Mouse (Mus musculus) left cerebral cortex, postnatal 14 days (tissue): ENCODE results near the gene Herpud2. TPM values are rescaled to one million over a fixed set of nuclear protein-coding genes. Genes with fewer than 3 reads are reported as not detected.
"Not testable (repeated sequence)": the region's sequence is repeated elsewhere in the genome, so short reads cannot be mapped to it uniquely, and the experiment has no call there.

Experiments used
- DNase-seq, 2 experiments: peaks; one replicate each; pipeline ENCODE4 v3.0.0; 2021 to 2022; ENCODE audit warnings: low spot score in 2 of 2, mixed read lengths in 1 of 2
- intact Hi-C: fragments of 180-260 bp; cut with DNase I; formaldehyde crosslinking; loops from one replicate; pipeline ENCODE4 v1.15.1; 2025
- total RNA-seq, 2 experiments: library from RNA; stranded (reverse); gene quantifications; 2 replicates each; pipeline ENCODE4 v1.2.3; 2021

The Herpud2 gene
- total RNA-seq, 2 experiments from 2014 or later: 52.6 to 55.4 TPM

DNA sequence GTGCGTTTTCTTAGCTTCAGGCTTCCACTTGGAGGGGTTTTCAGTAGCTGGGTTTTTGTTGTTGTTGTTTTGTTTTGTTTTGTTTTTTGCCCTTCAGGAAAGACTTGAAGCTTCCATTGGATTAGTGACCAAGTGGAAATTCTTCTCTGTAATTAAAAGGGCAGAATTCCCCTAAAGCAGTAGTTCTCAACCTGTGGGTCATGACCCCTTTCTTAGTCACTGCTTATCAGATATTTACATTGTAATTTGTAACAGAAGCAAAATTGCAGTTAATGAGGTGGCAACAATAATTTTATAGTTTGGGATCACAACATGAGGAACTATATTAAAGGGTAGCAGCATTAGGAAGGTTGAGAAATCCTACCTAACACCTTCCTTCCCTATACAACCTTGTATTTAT lies 837 bp upstream of the Herpud2 start:
- intact Hi-C loops: loop anchor here (5.0 kb wide), 1 partner anchor 440 kb away; no protein-coding TSS in a partner anchor
- no peak for DNase-seq

DNA sequence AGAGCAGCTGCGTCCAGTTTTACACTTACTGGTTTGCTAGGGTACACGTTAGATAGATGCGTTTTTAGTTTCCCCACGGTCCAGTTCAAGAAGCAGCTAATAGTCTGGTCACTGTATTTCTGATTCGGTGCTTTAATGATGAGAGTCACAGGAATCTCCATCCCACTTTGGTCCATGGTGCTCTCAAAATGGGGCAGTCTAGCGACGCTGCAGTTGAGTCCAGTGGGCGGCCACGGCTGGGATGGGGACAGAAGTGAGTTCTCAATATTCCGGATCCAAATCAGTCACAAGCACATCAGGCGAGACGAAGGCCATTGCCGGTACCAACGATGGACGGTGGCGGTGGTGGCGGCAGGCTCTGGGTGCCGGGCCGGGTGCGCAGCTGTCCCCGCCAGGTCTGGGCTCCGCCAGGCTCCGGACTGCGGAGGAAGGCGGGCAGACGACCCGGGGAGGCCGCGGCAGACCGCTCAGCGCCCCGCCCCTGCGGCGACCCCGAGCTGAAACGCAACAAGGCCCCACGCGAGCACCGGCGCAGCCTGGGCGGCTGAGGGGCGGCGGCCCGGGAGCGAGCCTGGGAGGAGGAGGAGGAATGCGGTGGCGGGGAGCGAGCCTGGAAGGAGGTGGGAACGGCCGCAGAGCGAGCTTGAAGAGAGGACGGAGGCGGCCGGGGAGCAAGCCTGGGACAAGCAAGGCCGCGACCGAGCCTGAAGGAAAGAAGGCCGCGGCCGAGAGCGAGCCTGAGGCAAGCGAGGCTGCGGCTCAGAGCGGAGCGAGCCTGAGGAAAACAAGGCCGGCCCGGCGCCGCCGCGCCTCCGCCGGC lies 619 bp downstream of the Herpud2 start:
- intact Hi-C loops: loop anchor here (5.0 kb wide), 1 partner anchor 441 kb away; no protein-coding TSS in a partner anchor

DNA sequence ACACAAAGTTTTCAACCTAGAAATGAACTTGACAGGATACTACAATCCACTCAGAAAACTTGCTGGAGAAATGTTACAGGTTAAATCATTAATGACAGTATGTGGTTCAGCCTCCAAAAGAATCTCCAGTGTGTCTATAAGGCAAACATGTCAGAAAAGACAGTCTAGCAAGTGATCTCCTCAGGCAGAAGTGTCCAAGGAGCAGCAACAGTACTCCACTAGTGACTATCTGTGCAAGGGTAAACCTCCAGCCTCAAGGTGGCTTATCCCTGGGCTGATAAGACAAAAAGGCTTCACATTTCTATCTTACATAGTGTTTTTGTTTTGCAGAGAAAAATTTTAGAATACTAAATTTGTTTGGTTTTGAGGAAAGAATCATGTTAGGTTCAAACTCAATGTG lies 2.9 kb downstream of the Herpud2 start:
- no peak for DNase-seq
- intact Hi-C loops: no loop called here

More for the DNA sequence above, 619 bp downstream of the Herpud2 start:
- DNase-seq: peak; percentile 18 to 58

DNA sequence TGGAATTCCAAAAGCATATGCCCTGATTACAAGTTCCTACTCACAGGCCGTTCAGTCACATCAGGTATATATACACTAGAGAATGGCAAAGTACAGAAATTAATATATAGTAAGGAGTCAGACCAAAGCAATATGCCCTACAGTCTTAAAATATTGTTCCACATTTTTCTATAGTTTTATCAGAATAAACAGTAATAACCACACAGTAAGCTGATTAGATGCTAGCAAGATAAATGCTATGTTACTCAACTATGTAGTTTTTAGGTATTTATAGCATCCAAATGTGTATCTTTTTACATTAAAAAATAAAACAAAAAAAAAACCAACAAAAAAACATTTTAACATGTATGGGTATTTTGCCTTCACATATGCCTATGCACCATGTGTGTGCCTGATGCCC lies 5.7 kb downstream of the Herpud2 start:
- DNase-seq: no peak
- intact Hi-C loops: no loop called here

DNA sequence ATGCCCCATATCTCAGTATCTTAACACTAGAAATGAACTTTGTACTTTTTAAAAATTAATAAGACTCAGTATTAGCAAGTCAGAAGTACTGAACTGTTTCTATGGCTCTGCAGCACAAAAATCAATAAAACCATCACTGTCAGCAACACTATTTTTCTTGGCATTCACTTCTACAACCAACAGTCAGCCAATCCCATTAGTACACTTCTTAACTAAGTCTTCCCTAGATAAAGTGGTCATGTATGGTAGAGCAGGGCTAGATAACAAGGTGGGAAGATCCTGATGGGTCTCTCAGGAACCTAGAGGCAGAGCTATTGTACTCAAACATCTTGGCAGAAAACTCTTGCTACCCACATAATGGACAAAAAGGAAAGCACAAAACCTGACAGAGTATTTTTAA lies 7.7 kb downstream of the Herpud2 start:
- no peak for DNase-seq
- intact Hi-C loops: no loop called here

DNA sequence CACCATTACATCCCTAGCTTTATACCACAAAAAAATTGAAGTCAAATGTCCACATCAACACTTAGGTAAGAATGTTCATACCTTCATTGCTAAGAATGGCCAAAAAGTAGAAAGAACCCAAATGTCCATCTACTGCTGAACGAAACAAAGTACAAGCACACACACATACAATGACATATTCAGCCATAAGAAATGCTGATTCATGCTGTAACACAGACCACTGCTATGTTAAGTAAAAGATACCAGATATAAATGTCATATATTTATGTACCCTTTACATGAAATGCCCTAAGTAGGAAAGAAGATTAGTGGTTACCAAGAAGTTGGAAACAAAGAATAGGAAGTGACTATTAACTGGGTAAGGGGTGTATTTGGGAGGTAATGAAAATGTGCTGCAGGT lies 8.6 kb downstream of the Herpud2 start:
- intact Hi-C loops: no loop called here
- DNase-seq: no peak

DNA sequence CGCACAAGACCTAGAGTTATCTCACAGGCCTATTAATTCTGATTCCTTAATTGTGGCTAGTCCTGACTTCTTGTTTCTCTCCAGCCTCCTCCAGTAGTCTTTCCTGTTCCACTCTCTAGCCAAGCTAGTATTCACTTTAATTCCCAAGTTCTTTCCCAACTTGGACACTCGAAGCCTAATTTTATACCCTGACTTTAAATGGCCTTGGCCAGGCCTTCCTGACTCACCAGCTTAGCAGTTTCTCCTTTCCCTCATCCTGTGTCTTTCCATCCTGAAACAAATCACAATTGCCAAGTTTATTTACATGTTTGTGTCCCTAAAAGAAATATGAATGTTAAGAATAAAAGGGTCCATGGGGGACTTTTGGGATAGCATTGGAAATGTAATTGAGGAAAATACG lies 9.6 kb downstream of the Herpud2 start:
- intact Hi-C loops: no loop called here
- DNase-seq: no peak

DNA sequence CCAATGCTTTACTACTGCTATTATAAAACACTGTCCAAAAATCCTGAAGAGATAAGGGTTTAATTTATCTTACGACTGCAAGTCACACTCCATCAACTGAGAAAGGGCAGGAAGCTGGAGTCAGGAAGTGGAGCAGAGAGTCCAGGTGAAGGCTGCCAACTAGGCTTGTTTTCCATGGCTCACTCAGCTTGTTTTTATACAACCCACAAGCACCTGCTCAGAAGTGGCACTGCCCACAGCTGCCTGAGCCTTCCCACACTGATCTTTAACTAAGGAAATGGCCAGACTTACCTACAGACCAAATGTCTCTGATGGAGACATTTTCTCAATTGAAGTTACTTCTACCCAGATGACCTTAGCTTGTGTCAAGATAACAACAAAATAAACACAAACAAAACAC lies 11.3 kb downstream of the Herpud2 start:
- intact Hi-C loops: no loop called here
- no peak for DNase-seq

DNA sequence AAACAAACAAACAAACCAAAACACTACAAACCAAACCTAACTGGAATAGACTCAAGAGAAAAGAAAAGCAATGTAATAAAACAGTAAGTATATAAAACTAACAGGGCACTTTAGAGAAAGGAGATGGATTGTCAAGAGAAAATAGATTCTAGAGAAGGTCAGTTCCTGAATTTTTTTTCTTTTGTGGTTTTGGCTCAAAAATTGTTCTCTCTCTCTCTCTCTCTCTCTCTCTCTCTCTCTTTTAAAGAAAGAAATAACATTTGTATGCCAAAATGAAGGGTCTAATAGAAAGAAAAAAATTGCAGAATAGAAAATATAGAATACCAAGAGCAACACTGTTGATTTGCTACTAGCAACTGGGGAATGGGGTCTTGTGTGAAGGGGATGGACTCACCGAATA lies 12.7 kb downstream of the Herpud2 start:
- DNase-seq: no peak
- intact Hi-C loops: no loop called here

DNA sequence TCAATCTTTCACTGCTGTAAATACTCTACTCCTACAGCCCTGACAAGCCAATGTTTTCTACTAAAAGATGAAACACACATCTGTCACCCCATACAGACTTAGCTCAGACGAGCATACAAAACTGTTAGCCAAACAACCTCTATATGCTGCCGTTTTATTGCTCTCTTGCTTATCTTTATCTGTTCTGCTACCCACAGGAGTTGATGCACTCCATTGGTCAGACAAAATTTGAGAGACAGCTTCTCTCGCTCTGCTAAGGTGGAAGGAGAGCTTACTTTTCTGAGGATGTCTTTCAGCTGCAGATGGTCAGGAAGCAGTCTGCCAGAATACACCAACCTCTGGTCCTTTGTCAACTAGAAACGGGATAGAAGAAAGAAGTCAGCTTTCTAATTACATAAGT lies 18.7 kb downstream of the Herpud2 start:
- intact Hi-C loops: no loop called here
- no peak for DNase-seq

DNA sequence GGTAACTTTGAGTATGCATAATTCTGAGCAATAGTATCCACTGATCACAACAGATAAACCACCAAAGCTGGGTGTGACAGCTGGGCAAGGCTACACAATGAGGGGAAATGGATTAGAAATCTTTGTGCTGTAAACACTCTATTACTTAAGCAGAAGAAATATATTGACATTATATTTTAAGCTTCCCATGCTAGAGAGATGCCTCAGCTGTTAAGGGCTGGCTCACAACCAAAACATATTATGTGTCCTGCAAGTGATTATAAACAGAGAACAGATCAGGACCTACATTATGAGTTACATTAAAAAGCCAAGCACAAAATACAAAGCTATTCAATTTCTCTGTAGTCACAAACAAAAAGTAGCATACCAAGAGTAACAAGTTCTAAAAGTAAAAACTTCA lies 19.4 kb downstream of the Herpud2 start:
- intact Hi-C loops: no loop called here
- no peak for DNase-seq

DNA sequence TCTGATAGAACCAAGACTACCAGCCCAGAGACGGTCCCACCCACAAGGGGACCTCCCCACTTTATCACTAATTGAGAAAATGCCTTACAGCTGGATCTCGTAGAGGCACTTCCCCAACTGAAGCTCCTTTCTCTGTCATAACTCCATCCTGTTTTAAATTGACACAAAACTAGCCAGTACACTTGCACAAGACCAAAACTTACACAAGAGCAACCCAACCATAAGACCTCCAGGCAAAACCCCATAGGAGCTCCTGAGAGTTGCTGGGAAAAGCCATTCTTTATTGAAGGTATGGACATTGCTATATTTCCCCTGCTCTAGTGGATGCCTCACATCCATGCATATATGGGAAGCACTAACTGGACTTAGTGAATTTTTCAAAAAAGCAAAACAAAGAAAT lies 27.6 kb downstream of the Herpud2 start:
- intact Hi-C loops: no loop called here
- DNase-seq: no peak

DNA sequence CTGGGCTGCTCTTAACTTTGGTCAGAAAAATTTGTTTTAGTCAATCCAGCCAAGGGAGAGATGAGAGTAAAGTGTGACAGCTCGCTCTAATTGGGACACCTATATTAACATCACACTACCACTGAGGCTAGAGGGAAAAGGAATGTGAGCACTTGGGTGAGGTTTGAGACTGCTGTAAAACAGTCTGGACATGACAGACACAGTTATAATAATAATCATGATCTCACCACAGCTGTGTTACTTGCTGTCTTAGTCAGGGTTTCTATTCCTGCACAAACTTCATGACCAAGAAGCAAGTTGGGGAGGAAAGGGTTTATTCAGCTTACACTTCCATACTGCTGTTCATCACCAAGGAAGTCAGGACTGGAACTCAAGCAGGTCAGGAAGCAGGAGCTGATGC lies 28.0 kb downstream of the Herpud2 start:
- intact Hi-C loops, DNase-seq: not testable (repeated sequence)

DNA sequence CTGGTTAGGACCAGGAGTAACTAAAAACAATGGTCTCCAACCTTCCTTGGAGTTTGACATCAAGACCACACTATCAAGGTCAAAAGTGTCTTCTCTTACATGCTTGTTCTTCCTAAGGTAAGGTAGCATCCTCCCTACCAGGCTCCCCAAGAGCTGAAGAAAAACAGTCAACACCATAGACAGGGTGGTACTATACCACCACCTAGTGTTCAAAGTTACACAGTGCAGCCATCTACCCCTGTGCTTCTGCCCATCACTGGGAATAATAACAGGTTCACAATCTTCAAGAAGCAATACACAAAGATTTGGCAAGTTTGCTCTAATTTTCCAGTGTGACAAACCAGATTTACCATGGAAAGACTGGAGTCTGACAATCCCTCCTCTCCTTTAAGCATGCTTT lies 47.0 kb downstream of the Herpud2 start:
- peak; percentile 43 to 73 for DNase-seq
- intact Hi-C loops: loop anchor here (5.0 kb wide), 2 partner anchors 62 to 397 kb away; no protein-coding TSS in a partner anchor

DNA sequence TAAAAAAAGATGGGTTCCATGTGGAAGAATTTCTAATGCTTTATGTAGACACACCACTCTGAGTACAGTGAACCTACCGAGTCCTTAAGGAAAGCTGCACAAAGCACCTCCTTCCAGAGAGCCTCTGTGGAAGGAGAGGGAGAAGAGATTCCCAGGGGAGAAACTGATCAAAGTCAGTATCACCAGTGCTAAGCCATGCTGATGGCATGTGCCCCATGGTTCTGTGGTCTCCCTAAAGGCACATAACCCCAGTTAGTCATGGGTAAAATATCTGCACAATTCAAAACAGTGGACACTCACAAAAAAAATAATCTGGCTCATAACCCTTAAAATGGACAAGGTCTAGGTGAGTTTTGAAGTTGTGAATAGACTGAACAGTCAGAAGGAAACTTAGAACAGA lies 48.7 kb downstream of the Herpud2 start:
- intact Hi-C loops: loop anchor here (5.0 kb wide), 2 partner anchors 61 to 396 kb away; no protein-coding TSS in a partner anchor
- no peak for DNase-seq

DNA sequence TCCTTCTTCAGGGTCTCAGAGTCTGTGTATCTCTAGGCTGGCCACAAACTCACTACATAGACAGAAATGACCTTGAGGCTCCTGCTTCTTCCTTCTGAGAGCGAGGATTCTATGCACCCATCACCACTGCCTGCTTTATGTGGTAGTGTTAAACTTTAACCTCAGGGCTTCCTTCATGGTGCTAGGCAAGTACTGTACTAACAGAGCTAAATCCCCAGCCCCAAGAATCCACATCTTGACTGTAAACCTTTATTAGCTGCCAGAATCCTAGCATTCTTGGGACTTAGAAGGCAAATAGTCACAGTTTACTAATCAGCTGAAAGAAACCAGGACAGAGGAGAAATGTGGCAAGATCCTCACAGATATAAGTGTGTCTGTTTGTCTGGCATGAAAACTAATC lies 60.8 kb downstream of the Herpud2 start:
- DNase-seq: no peak
- intact Hi-C loops: no loop called here

DNA sequence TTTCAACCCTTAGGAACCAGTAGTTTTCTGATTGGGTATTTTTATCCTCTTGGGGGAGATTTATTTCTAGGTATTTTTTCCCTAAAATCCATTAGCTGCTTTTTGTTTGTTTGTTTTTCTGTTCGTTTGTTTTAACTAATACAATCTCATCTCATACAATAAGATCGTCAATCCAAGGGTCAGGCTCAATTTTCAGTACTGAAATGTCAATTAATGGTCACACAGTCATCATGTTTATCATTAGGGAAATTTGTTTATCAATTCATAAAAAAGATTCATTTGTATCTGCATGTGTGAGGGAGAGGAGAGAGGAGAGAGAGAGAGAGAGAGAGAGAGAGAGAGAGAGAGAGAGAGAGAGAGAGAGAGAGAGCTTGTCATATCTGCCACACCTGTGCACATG lies 62.5 kb downstream of the Herpud2 start, which contains the start of gene Gm10181:
TSS of gene Gm10181 (plus strand) at position 301 of the 400 bp plus-strand sequence.
- DNase-seq: no peak
- intact Hi-C loops: no loop called here

DNA sequence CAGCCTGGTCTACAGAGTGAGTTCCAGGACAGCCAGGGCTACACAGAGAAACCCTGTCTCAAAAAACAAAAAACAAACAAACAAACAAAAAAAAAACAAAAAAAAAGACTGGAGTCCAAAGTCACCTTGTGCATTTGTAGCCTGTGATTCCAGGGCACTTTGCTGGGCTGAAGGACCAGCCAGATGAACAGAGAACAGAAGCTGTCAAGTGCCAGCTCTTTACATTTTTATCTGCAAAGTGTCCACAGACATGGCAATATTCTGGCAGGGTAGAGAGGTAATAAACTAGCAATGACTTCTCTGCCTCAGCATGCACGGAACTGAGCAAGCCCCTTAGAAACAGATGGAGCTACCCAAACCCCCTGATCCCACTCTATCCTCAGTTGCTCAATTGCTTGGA lies 75.1 kb downstream of the Herpud2 start:
- DNase-seq: no peak
- intact Hi-C loops: no loop called here

DNA sequence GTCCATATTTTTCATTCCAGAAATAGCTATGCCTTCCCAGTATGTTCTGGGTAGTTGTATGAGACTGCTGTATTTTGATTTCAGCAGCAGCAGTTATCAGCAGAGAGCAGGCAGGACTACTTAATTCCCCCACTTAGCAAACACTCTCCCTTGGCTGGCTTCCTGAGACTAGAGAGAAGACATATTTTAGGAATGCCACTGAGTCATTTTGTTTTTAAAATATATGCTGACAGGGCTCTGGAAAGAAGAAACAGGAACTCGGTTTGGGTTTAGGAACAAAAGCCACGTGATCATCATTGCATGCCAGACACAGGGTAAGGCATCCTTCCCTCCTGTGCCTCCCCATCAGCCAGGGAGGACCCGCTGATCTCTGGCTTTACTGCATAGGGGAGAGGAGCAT lies 75.6 kb downstream of the Herpud2 start:
- intact Hi-C loops: no loop called here
- DNase-seq: peak; percentile 12 to 52

DNA sequence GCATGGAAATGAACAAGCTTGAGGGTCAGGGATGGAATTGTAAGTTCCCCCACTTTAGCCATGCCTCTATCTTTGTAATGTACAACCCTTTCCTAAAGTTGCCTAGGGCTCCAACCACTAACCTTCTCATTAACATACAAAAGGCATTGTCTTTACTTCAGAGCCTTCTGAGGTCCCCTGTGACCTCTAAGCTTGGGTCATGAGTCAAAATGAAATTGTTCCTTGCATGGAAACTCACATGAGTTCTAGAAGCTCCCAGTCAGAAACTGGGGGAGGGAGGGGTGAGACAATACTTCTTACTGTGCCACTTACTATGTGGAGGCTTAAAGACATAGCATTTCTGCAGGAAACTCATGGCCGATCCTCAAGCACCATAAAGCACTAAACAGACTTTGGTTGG lies 79.0 kb downstream of the Herpud2 start:
- intact Hi-C loops: no loop called here
- no peak for DNase-seq

DNA sequence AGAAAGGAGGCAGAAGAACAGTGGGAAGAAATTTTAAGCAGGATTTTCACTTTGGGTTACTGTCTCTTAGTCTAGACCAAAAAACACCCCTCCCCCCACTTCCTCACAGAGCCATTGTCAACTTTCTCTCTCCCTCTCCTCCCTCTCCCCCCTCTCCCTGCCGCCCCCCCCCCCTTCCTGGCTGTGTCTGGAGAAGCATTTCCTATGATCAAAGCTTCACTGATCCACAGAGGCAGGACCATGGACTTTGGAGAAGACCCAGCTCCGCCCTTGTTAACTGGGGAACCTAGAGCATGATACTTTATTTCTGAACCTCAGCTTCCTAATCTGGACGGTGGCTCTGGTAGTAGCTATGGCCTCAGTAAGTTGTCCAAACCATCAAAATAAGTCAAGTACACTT lies 92.9 kb downstream of the Herpud2 start:
- intact Hi-C loops: no loop called here

More for the DNA sequence above, 92.9 kb downstream of the Herpud2 start:
- no peak for DNase-seq
